Comparison of ENCODE assay signal across 9 mouse cellular contexts in genomic region chr5:142842137-142842642, GRCm38 (mm10). TPM values are rescaled to one million over a fixed set of nuclear protein-coding genes. Genes with fewer than 3 reads are reported as not detected.
DNase-seq lines count a peak whose midpoint lies in the region; ATAC-seq and TF ChIP-seq lines count a peak whose summit lies in the region.
"Had no signal": no experiment of that assay in that cellular context is flagged by ENCODE, and none has a peak within 500 bp of the region (broad histone marks: within the 10 kb centered on the region; RNA-seq: fewer than 3 reads in every experiment).

No protein-coding gene starts in this region.

- H3K27ac ChIP-seq in layer of hippocampus, adult 2 months, result no peak overlapping the region
- H3K27ac ChIP-seq in lung, embryonic 14.5 days (ENCODE audit: low read depth), result no peak overlapping the region
- H3K27ac ChIP-seq: liver, embryonic 15.5 days had no signal

- H3K36me3 ChIP-seq in lung, embryonic 14.5 days (ENCODE audit: insufficient read depth), result no peaks in the 10 kb centered on the region
- H3K36me3 ChIP-seq: liver, embryonic 15.5 days had no signal

- ATAC-seq in lung, embryonic 14.5 days (ENCODE audit: insufficient read depth), result peak; percentile 32; the same call in 1 of the 2 replicates
- no peak for ATAC-seq in frontal cortex, adult (ENCODE audit: low TSS enrichment)
- ATAC-seq in monocyte, adult 5-6 weeks (replicated peaks; ENCODE audit: insufficient number of reproducible peaks, low FRiP score, low TSS enrichment, poor library complexity, severe bottlenecking), result no peak; the same call in 1 of the 2 replicates

- no peak overlapping the region for H3K4me2 ChIP-seq in lung, embryonic 14.5 days
- H3K4me2 ChIP-seq: liver, embryonic 15.5 days had no signal

- no peak for DNase-seq in layer of hippocampus, adult 2 months (ENCODE audit: low spot score in 2 of 2)
- no peak for DNase-seq in layer of hippocampus, postnatal 36 days
- DNase-seq in ES-CJ7 (ENCODE audit: low read depth, low spot score), result peak; percentile 65
- DNase-seq in cerebellum, adult 9-11 months, result peak; percentile 21
- peak; percentile 49 for DNase-seq in heart, postnatal 4 days
- peak; percentile 49 for DNase-seq in lung, embryonic 14.5 days

- H3K4me1 ChIP-seq in lung, embryonic 14.5 days (ENCODE audit: insufficient read depth), result no peaks in the 10 kb centered on the region
- H3K4me1 ChIP-seq: liver, embryonic 15.5 days had no signal

- H3K9ac ChIP-seq in lung, embryonic 14.5 days, result no peak overlapping the region
- H3K9ac ChIP-seq: liver, embryonic 15.5 days had no signal

- WGBS in lung, embryonic 14.5 days, result 26% methylated on average over 7 of the region's 7 CpGs

- H3K9me3 ChIP-seq in lung, embryonic 14.5 days (ENCODE audit: low read depth, low read length), result no peaks in the 10 kb centered on the region
- H3K9me3 ChIP-seq: liver, embryonic 15.5 days had no signal

- no peak overlapping the region for H3K4me3 ChIP-seq in layer of hippocampus, adult 2 months
- no peak overlapping the region for H3K4me3 ChIP-seq in lung, embryonic 14.5 days (ENCODE audit: low read depth, low read length)
- H3K4me3 ChIP-seq: liver, embryonic 15.5 days had no signal

- H3K27me3 ChIP-seq in lung, embryonic 14.5 days (ENCODE audit: insufficient read depth, low read length), result no peaks in the 10 kb centered on the region
- H3K27me3 ChIP-seq: liver, embryonic 15.5 days had no signal

- peak; percentile 74 for TF ChIP-seq CTCF in layer of hippocampus, adult 2 months (conservative IDR thresholded peaks at IDR 0.05)
- TF ChIP-seq CTCF in lung, embryonic 14.5 days (IDR thresholded peaks at IDR 0.05; ENCODE audit: low read depth), result peak; percentile 72

RNA-seq across cellular contexts. Expression of gene Tnrc18, which starts 24.7 kb away (rescaled TPM):
- 100 to 1,000 TPM; 142 to 143 TPM for total RNA-seq in layer of hippocampus, adult 2 months (2021)
- 100 to 1,000 TPM; 146 to 156 TPM for total RNA-seq in layer of hippocampus, postnatal 36 days (2021)
- total RNA-seq in heart, postnatal 4 days (2021), result 100 to 1,000 TPM; 113 TPM
- 38.4 and 40.4 TPM in 2 replicates for polyA plus RNA-seq in lung, embryonic 14.5 days (2014; fragmentation: Nextera tagmentation; extraction: Ambion mirVana)
- 10.9 to 48.5 TPM (median 22.5 TPM) in 3 replicates for total RNA-seq in monocyte, adult 5-6 weeks (2017)

RNA-seq across cellular contexts. Expression of gene Fbxl18, which starts 53.0 kb away (rescaled TPM):
- total RNA-seq in layer of hippocampus, adult 2 months (2021), result 10 to 100 TPM; 36.7 to 39.9 TPM
- 10 to 100 TPM; 37.1 to 41.6 TPM for total RNA-seq in layer of hippocampus, postnatal 36 days (2021)
- 1 to 10 TPM; 9.4 to 9.5 TPM for total RNA-seq in heart, postnatal 4 days (2021)
- 11.2 and 11.8 TPM in 2 replicates for polyA plus RNA-seq in lung, embryonic 14.5 days (2014; fragmentation: Nextera tagmentation; extraction: Ambion mirVana)
- total RNA-seq in monocyte, adult 5-6 weeks (2017), result 1.6 to 3.6 TPM (median 2.3 TPM) in 3 replicates

Comparison
In these comparisons a context has a peak if more than half of its experiments do, and no peak if none do; other contexts are left out.
1. DNase-seq: peak in ES-CJ7 (single experiment), cerebellum, adult 9-11 months (single experiment), heart, postnatal 4 days (single experiment) and lung, embryonic 14.5 days (single experiment); none in layer of hippocampus, adult 2 months (0 of 2) and layer of hippocampus, postnatal 36 days (0 of 2).